Mouse (Mus musculus) testis, adult 2 months (tissue): ENCODE measurements at regions not wholly inside any gene's neighbourhood (a gene's known extent, or its start where the extent isn't known, plus 50 kb on each side); places are given as distances from the start of the nearest gene placed in this dataset.

Source experiments
- H3K27ac ChIP-seq: fragments of 200-500 bp; 2 replicates; pipeline ENCODE4 v1.5.1; 2012; ENCODE audit warnings: low read depth, low read length; ENCODE audit not compliant: control insufficient read depth, insufficient read depth
- H3K27me3 ChIP-seq: fragments of 200-500 bp; 2 replicates; pipeline ENCODE4 v1.6.1; 2012; ENCODE audit warnings: mild to moderate bottlenecking, low read length, moderate library complexity; ENCODE audit not compliant: control insufficient read depth, insufficient read depth
- H3K36me3 ChIP-seq: fragments of 200-500 bp; 2 replicates; pipeline ENCODE4 v1.6.1; 2012; ENCODE audit warnings: mild to moderate bottlenecking, low read length; ENCODE audit not compliant: control insufficient read depth, insufficient read depth
- H3K4me1 ChIP-seq: fragments of 200-500 bp; 2 replicates; pipeline ENCODE4 v1.6.1; 2012; ENCODE audit warnings: low read length; ENCODE audit not compliant: control insufficient read depth, insufficient read depth
- H3K4me3 ChIP-seq: fragments of 200-500 bp; 2 replicates; pipeline ENCODE4 v1.5.1; 2012; ENCODE audit warnings: low read depth, mild to moderate bottlenecking, low read length, moderate library complexity, mixed read lengths; ENCODE audit not compliant: control insufficient read depth
- CTCF ChIP-seq: fragments of 200-500 bp; IDR thresholded peaks from 2 replicates; pipeline ENCODE4 v1.5.1; 2012; ENCODE audit warnings: low read depth, mild to moderate bottlenecking, inconsistent platforms, low read length, moderate library complexity; ENCODE audit not compliant: control insufficient read depth, insufficient read depth, insufficient replicate concordance
- POLR2A ChIP-seq: fragments of 200-500 bp; IDR thresholded peaks from 2 replicates; pipeline ENCODE4 v1.6.1; 2012; ENCODE audit warnings: low read depth, mild to moderate bottlenecking, inconsistent platforms, low read length, moderate library complexity; ENCODE audit not compliant: control insufficient read depth

GRCm38 (mm10) chr13:114735066-114735465 lies 83.0 kb upstream of the Mocs2 start:
- H3K4me3 ChIP-seq = no peak overlapping the region
- H3K4me1 ChIP-seq = peaks cover 2% of the 10 kb centered on the region; the same call in 1 of the 2 replicates
- no peaks in the 10 kb centered on the region for H3K27me3 ChIP-seq
- H3K27ac ChIP-seq = no peak overlapping the region
- TF ChIP-seq POLR2A = no peak
- TF ChIP-seq CTCF = no peak
- H3K36me3 ChIP-seq = no peaks in the 10 kb centered on the region

- H3K27ac ChIP-seq = no peak overlapping the region
- no peaks in the 10 kb centered on the region for H3K27me3 ChIP-seq
- no peak overlapping the region for H3K4me3 ChIP-seq
- no peak for TF ChIP-seq CTCF
- no peak for TF ChIP-seq POLR2A
- no peaks in the 10 kb centered on the region for H3K36me3 ChIP-seq
- H3K4me1 ChIP-seq = peaks cover 2% of the 10 kb centered on the region; the same call in 1 of the 2 replicates
Measured at GRCm38 (mm10) chr13:114736066-114736465, 82.0 kb upstream of the Mocs2 start.

DNA sequence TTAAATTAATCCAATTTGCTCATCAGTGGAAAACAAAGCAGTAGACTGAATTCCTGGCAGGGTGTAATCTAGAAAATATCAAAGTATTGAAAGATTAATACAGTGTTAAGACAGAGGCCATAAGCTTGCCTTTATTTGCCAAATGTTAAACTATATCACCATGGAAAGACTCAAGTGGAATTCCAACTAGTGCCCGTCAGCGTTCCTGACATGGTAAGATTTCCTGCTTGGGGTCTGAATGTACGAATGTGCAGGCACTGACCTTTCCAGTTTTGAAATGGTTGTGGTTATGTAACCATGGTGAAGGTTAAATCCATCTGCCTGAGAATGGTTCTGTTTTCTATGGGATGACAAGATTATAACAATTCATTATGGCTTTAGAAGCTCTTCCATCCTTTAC lies 75.5 kb upstream of the Mocs2 start:
- H3K27me3 ChIP-seq = no peaks in the 10 kb centered on the region
- TF ChIP-seq CTCF (no peak), POLR2A (no peak)
- no peaks in the 10 kb centered on the region for H3K4me1 ChIP-seq
- H3K4me3 ChIP-seq = no peak overlapping the region
- H3K36me3 ChIP-seq = no peaks in the 10 kb centered on the region
- no peak overlapping the region for H3K27ac ChIP-seq

- H3K4me3 ChIP-seq = no peak overlapping the region
- no peak for TF ChIP-seq POLR2A
- TF ChIP-seq CTCF = no peak
- no peaks in the 10 kb centered on the region for H3K27me3 ChIP-seq
- no peaks in the 10 kb centered on the region for H3K36me3 ChIP-seq
- H3K27ac ChIP-seq = no peak overlapping the region
- no peaks in the 10 kb centered on the region for H3K4me1 ChIP-seq
Measured at GRCm38 (mm10) chr13:114745814-114746213, 72.2 kb upstream of the Mocs2 start.

- no peak for TF ChIP-seq POLR2A
- no peak for TF ChIP-seq CTCF
- Histone ChIP-seq H3K27me3 (no peaks in the 10 kb centered on the region), H3K4me1 (no peaks in the 10 kb centered on the region), H3K27ac (no peak overlapping the region), H3K4me3 (no peak overlapping the region), H3K36me3 (no peaks in the 10 kb centered on the region)
Measured at GRCm38 (mm10) chr13:114757459-114757858, 60.6 kb upstream of the Mocs2 start.

- TF ChIP-seq POLR2A (no peak), CTCF (no peak)
- H3K27me3 ChIP-seq = no peaks in the 10 kb centered on the region
- H3K27ac ChIP-seq = no peak overlapping the region
- H3K36me3 ChIP-seq = no peaks in the 10 kb centered on the region
- H3K4me3 ChIP-seq = no peak overlapping the region
- H3K4me1 ChIP-seq = no peaks in the 10 kb centered on the region
Measured at GRCm38 (mm10) chr13:114759886-114760285, 58.1 kb upstream of the Mocs2 start.

GRCm38 (mm10) chr13:114760901-114761300 lies 57.1 kb upstream of the Mocs2 start:
- no peaks in the 10 kb centered on the region for H3K36me3 ChIP-seq
- no peak for TF ChIP-seq CTCF
- no peak for TF ChIP-seq POLR2A
- H3K27me3 ChIP-seq = no peaks in the 10 kb centered on the region
- no peaks in the 10 kb centered on the region for H3K4me1 ChIP-seq
- no peak overlapping the region; the same call in 1 of the 2 replicates for H3K27ac ChIP-seq
- H3K4me3 ChIP-seq = no peak overlapping the region
